Mouse (Mus musculus) heart, embryonic 10.5 days (tissue): ENCODE data around the gene Farsb. TPM values are rescaled to one million over a fixed set of nuclear protein-coding genes. Genes with fewer than 3 reads are reported as not detected.
A peak's percentile ranks its signal among the peaks of the same experiment; 100 is the strongest.

Experiments
- DNase-seq: peaks from one replicate; pipeline ENCODE4 v3.0.0-alpha.2; 2017; ENCODE audit warnings: low spot score
- H3K27ac ChIP-seq: fragments of 300-500 bp; sonication (generic); 2 replicates; pipeline ENCODE4 v1.5.1; 2016; ENCODE audit warnings: mild to moderate bottlenecking
- H3K27me3 ChIP-seq: fragments of 300-500 bp; sonication (generic); 2 replicates; pipeline ENCODE4 v1.6.1; 2016; ENCODE audit warnings: mild to moderate bottlenecking; ENCODE audit not compliant: poor library complexity, insufficient read depth, severe bottlenecking
- H3K36me3 ChIP-seq: fragments of 300-500 bp; sonication (generic); 2 replicates; pipeline ENCODE4 v1.6.1; 2016; ENCODE audit warnings: mild to moderate bottlenecking, moderate library complexity
- H3K4me1 ChIP-seq: fragments of 300-500 bp; sonication (generic); 2 replicates; pipeline ENCODE4 v1.6.1; 2016; ENCODE audit warnings: mild to moderate bottlenecking
- H3K4me3 ChIP-seq: fragments of 300-500 bp; sonication (generic); 2 replicates; pipeline ENCODE4 v1.5.1; 2016; ENCODE audit warnings: mild to moderate bottlenecking, moderate library complexity
- H3K9me3 ChIP-seq: fragments of 300-500 bp; sonication (generic); 2 replicates; pipeline ENCODE4 v1.6.1; 2016; ENCODE audit warnings: mild to moderate bottlenecking, moderate library complexity
- WGBS: fragments of 180-500 bp; shearing (Covaris S2); methylation state at CpG from one replicate; pipeline ENCODE4 v1.1.7; 2016; 5-methylcytosine and 5-hydroxymethylcytosine counted together
- polyA plus RNA-seq: library from polyadenylated mRNA; unstranded; fragments of >200 nt; fragmentation: Nextera tagmentation; extraction: Ambion mirVana; gene quantifications from 2 replicates; pipeline ENCODE4 v1.2.1, GENCODE M21; 2016

Gene Farsb
- polyA plus RNA-seq, 1 experiment from 2014 or later, result 133 TPM

DNA sequence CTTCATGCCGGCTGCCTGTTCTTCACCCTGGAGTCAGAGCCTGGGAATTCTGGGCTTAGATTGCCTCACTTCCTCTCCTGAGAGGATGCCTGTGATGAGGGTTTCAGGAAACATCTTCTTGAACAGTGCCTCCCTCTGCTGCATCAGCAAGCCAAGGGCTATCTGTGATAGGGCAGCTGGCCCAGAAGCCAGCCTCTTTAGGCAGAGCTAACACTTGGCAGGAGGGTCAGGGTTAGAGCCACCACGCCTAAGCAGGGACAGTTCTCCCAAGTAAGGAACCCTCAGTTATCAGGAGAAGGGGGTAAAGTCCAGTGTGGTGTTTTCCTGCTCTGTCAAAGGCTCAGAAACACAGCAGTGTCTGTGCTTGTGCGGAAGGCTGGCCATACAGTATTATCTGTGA is 88.9 kb downstream of the Farsb start:
- Histone ChIP-seq H3K4me3 (no peak overlapping the region), H3K9me3 (no peaks in the 10 kb centered on the region), H3K36me3 (no peaks in the 10 kb centered on the region), H3K27ac (no peak overlapping the region), H3K27me3 (0 out of 2 replicates have a peak, but pooled peaks cover 7% of the 10 kb centered on the region), H3K4me1 (peaks cover 15% of the 10 kb centered on the region)
- DNase-seq, result no peak
- 53% methylated on average over 3 of the region's 3 CpGs for WGBS

DNA sequence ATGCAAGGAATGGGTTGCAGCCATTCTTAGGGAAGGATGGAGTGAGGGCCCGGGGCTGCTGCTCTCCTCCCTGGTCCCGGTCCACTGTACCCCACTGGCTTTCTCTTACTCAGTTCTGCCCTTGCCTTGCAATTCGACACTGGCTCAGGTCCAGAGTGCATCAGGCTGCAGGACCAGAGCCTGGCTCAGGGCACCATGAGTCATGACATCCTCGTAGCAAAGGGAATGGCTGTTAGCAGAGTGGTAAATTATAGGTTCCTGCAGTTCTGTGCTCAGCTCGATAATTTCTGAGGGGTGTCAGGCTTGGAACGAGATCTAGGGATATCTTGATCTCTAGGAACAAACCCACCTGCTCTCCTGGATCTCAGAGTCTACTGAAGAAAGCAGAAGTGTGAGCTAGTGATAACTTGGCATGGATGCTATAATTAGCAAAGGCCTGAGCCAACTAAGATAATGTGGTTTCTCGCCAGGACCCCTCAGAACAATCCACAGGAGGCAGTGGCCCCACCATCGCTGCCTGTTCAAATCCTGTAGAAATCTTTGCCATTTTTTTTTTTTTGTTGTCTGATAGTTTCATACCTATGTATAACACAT is 92.3 kb downstream of the Farsb start:
- no peak overlapping the region for H3K27ac ChIP-seq
- no peaks in the 10 kb centered on the region for H3K9me3 ChIP-seq
- H3K36me3 ChIP-seq, result no peaks in the 10 kb centered on the region
- no peak for DNase-seq
- no peak overlapping the region for H3K4me3 ChIP-seq
- H3K27me3 ChIP-seq, result 0 out of 2 replicates have a peak, but pooled peaks cover 7% of the 10 kb centered on the region
- WGBS, result 37% methylated on average over 8 of the region's 8 CpGs
- H3K4me1 ChIP-seq, result peaks cover 11% of the 10 kb centered on the region

DNA sequence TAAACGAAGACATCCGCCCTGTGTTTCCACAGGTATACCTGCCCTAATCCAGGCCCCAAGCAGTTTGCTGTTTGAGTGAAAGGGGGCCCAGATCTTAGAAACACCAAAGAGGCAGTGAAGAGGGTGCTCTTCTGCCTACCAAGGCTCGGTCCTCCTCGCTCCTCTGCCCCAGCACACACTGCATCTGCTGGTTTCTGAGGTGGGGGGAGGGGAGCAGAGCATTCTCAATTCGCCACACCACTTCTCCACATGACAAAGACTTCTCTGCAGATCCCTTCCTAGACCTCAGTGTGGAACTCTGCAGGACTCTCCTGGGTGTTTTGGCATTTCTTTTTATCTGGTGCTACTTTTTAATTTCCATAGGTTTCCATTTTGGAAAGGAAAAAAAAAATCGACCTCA is 93.0 kb downstream of the Farsb start:
- Histone ChIP-seq H3K9me3 (no peaks in the 10 kb centered on the region), H3K4me3 (no peak overlapping the region), H3K36me3 (no peaks in the 10 kb centered on the region), H3K27ac (no peak overlapping the region), H3K4me1 (peaks cover 11% of the 10 kb centered on the region), H3K27me3 (0 out of 2 replicates have a peak, but pooled peaks cover 7% of the 10 kb centered on the region)
- WGBS, result 39% methylated on average over 6 of the region's 6 CpGs
- DNase-seq, result no peak

DNA sequence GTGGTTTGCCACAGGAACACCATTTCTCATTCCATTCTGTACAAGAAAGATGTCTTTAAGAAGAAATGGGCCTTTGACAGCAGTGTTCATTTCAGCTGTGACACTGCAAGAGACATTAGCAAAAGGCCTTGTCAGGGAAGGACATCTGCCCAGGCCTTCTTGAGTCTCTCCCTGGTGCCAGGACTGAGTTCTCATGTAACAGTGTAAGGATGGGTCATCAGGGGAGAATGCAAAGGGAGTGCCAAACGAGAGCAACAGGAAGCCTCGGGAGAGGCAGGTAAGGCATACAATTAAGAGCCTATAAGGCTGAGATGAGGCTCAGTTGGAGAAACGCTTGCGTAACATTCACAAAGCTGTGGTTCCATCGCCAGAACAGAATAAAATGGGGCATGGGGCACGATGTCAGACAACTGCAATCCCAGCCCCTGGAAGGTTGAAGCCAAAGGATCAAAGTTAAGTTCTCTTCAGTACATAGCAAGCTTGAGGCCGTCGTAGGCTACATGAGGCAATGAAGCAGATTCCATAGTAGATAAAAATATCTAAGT is 93.4 kb downstream of the Farsb start:
- Histone ChIP-seq H3K4me1 (peaks cover 11% of the 10 kb centered on the region), H3K36me3 (no peaks in the 10 kb centered on the region), H3K9me3 (no peaks in the 10 kb centered on the region), H3K27ac (no peak overlapping the region), H3K4me3 (no peak overlapping the region), H3K27me3 (0 out of 2 replicates have a peak, but pooled peaks cover 7% of the 10 kb centered on the region)
- WGBS, result 63% methylated on average over 8 of the region's 8 CpGs
- no peak for DNase-seq

DNA sequence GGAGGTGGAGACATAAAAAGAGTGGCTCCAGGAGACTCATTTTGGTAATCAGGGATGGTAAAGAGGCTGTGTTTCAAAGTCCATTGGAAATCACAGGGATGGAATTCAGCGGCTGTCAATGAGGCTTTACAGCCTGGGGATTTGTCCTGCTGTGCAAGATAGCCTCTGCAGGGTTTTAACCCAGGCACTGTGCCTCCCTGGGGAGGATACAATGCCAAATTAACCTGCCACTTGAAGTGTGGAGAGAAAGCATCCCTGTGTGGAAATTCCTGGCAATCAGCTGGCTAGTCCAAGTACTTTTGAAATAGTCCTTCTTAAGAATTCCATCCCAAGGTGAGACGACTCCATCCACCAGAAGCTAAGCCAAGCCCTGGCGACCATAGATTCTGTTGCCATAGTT is 99.8 kb downstream of the Farsb start:
- Histone ChIP-seq H3K27me3 (no peaks in the 10 kb centered on the region), H3K4me1 (0 out of 2 replicates have a peak, but pooled peaks cover 3% of the 10 kb centered on the region), H3K9me3 (no peaks in the 10 kb centered on the region), H3K36me3 (no peaks in the 10 kb centered on the region), H3K4me3 (no peak overlapping the region), H3K27ac (no peak overlapping the region)
- DNase-seq, result no peak
- WGBS, result 14% methylated on average over 3 of the region's 3 CpGs

DNA sequence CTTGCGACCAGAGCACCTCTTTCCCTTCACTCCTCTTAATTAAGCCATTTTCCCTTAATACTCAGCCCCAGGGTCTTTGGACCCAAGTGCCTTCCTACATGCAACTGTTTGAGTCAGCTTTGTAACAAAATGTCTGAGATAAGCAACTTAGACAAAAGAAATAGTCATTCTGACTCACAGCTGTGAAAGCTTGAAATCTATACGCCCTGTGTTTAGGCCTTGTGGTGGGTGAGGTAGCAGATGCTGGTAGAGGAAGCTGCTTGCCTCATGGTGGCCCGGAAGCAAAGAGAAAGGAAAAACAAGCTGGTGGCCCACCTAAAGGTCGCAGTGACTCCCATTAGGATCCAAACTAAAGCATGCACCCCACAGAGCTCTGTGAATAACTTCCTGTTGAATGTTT is 100.8 kb downstream of the Farsb start:
- H3K36me3 ChIP-seq, result no peaks in the 10 kb centered on the region
- 0 out of 2 replicates have a peak, but pooled peaks cover 3% of the 10 kb centered on the region for H3K4me1 ChIP-seq
- no peaks in the 10 kb centered on the region for H3K27me3 ChIP-seq
- DNase-seq, result no peak
- H3K4me3 ChIP-seq, result no peak overlapping the region
- WGBS, result 53% methylated on average over 4 of the region's 4 CpGs
- no peak overlapping the region for H3K27ac ChIP-seq
- H3K9me3 ChIP-seq, result no peaks in the 10 kb centered on the region

DNA sequence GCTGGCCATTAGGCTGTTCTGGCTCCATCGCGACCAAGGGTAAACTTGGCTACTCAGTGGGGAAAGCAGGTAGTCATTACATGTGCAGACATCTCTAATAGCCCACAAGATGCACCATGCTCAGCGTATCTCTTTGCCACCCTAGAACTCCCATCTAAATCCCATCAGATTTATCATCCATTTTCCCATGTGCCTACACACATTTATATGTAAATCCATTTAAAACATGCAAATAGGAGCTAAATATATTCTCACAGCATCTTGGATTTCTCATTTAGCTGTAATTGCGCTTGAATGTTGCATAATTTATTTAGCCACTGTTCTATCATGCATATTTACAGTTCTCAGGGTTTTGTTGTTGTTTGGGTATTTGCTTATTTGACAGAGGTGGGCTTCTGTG is 107.7 kb downstream of the Farsb start:
- Histone ChIP-seq H3K36me3 (no peaks in the 10 kb centered on the region), H3K4me1 (no peaks in the 10 kb centered on the region), H3K4me3 (no peak overlapping the region), H3K27me3 (no peaks in the 10 kb centered on the region), H3K27ac (no peak overlapping the region), H3K9me3 (no peaks in the 10 kb centered on the region)
- 90% methylated on average over 4 of the region's 4 CpGs for WGBS
- DNase-seq, result no peak

DNA sequence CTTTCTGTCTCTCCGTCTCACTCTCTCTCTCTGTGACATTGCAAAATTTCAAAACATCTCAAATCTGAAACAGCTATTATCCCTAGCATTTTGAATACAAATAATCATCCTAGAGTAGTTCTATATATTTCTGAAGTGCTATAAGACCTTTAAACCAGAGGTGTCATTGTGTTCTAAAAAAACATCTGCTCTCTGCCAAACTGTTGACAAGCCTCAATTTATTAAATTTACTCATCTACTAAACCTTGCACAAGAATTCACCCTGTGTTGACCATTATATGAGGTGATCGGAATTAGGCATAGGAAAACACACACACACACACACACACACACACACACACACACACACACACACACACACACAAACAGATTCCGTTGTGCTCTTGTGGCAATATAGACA is 113.6 kb downstream of the Farsb start:
- no peak for DNase-seq
- Histone ChIP-seq H3K9me3 (no peaks in the 10 kb centered on the region), H3K27me3 (no peaks in the 10 kb centered on the region), H3K36me3 (no peaks in the 10 kb centered on the region), H3K4me3 (no peak overlapping the region), H3K27ac (no peak overlapping the region), H3K4me1 (peaks cover 12% of the 10 kb centered on the region; the same call in 1 of the 2 replicates)
- 86% methylated on average over 3 of the region's 3 CpGs for WGBS

DNA sequence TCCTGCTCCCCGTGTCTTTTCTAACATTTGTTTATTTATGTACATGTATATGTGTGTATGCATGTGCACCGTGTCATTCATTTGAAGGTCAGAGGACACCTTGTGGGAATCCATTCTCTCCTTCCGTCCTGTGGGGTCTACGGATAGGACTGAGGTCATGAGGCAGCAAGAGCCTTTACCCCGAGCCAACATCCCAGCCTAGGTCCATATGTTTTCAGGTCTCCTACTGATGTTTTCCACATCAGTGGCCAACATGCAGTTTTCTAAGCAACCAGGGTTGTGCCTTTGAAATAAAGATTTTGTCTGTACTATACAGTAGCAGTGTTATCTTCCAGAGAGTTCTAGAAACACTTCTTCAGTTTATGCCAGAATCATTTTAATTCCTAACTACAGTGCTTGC is 114.9 kb downstream of the Farsb start:
- Histone ChIP-seq H3K27me3 (no peaks in the 10 kb centered on the region), H3K4me1 (peaks cover 16% of the 10 kb centered on the region; the same call in 1 of the 2 replicates), H3K27ac (no peak overlapping the region), H3K36me3 (no peaks in the 10 kb centered on the region), H3K9me3 (no peaks in the 10 kb centered on the region), H3K4me3 (no peak overlapping the region)
- no peak for DNase-seq
- 90% methylated on average over 5 of the region's 5 CpGs for WGBS

DNA sequence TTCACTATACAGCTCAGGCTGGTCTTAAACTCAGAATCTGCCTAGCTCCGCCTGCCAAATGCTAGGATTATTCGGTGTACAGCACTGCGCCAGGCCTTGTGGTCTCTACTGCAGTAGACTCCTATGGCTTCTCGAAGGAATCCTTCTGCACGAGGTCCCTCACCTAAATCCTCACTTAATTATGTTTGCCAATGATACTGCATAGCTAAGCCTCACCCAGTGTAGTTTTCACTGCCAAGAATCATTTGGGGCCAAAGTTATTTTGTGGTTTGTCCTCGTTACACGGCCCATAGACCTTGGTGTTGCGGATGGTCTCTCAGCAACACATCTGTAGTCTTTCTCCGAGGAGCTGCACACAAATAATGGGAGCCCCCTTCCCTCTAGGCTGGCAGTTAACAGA is 116.4 kb downstream of the Farsb start:
- no peaks in the 10 kb centered on the region for H3K27me3 ChIP-seq
- 0 out of 2 replicates have a peak overlapping the region, but pooled peaks have one; percentile 52 for H3K27ac ChIP-seq
- no peak for DNase-seq
- H3K4me3 ChIP-seq, result no peak overlapping the region
- no peaks in the 10 kb centered on the region for H3K36me3 ChIP-seq
- peaks cover 16% of the 10 kb centered on the region; the same call in 1 of the 2 replicates for H3K4me1 ChIP-seq
- WGBS, result 92% methylated on average over 9 of the region's 9 CpGs
- no peaks in the 10 kb centered on the region for H3K9me3 ChIP-seq

DNA sequence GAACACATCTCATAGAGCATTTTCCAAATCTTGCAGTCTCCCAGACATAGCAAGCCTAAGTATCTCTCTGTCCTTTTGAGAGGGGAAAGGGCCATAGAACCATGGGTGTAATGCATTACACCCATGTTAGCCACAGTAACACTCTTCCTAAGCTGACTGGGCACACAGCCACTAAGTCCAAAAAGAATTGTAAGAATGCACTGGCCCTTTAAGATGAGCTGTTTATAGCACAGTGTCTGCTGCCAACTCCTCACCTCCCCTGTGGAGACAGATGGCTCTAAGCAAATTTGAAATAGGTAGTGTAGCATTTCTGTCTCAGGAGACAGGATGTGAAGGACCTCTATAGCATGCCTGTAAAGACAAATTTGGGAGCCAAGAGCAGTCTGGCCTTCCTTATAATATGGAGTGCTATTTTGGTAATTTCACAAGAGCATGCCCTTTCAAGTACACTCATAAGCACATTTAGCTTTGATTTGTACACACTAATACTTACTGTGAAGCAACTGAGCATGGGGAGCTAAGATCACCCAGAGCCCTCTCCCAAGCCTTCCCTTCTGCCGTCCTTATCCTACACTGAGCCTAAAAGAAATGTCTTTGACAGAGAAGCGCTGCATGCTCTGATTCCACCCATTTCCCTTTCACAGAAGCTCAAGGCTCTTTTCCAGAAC is 117.0 kb downstream of the Farsb start:
- DNase-seq, result no peak
- 62% methylated on average over 2 of the region's 2 CpGs for WGBS
- no peaks in the 10 kb centered on the region for H3K9me3 ChIP-seq
- H3K27ac ChIP-seq, result peak overlapping the region; percentile 52; the same call in 1 of the 2 replicates
- H3K4me3 ChIP-seq, result no peak overlapping the region
- H3K27me3 ChIP-seq, result no peaks in the 10 kb centered on the region
- peaks cover 16% of the 10 kb centered on the region; the same call in 1 of the 2 replicates for H3K4me1 ChIP-seq
- H3K36me3 ChIP-seq, result no peaks in the 10 kb centered on the region

DNA sequence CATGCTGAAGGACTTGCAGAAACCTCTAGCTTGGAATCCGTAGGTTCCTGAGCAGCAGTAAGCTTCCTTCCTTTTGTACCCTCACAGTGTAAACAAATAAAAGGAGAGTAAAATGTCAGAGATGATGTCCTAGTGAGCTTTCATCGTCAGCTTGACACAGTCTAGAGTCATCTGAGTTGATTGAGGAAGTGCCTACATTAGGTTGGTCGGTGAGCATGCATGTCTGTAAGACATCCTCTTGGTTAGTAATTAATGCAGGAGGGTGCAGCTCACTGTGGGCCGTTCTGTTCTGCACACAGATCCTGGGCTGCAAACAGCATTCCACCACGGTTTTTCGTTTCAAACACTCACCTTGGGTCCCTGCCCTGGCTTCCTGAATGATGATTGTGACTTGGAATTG is 118.6 kb downstream of the Farsb start:
- H3K36me3 ChIP-seq, result no peaks in the 10 kb centered on the region
- no peak for DNase-seq
- WGBS, result 54% methylated on average over 6 of the region's 6 CpGs

More for the DNA sequence above, 118.6 kb downstream of the Farsb start:
- H3K4me1 ChIP-seq, result peaks cover 22% of the 10 kb centered on the region; the same call in 1 of the 2 replicates
- H3K27ac ChIP-seq, result no peak overlapping the region
- H3K9me3 ChIP-seq, result no peaks in the 10 kb centered on the region
- no peak overlapping the region for H3K4me3 ChIP-seq
- H3K27me3 ChIP-seq, result 0 out of 2 replicates have a peak, but pooled peaks cover 3% of the 10 kb centered on the region
